Mouse (Mus musculus) layer of hippocampus, adult 8-10 months (tissue): ENCODE data around the gene Sdf2l1. TPM values are rescaled to one million over a fixed set of nuclear protein-coding genes. Genes with fewer than 3 reads are reported as not detected.
"Not testable (repeated sequence)": the region's sequence is repeated elsewhere in the genome, so short reads cannot be mapped to it uniquely, and the experiment has no call there.

Experiments used
- DNase-seq, 2 experiments: peaks; one replicate each; pipeline ENCODE4 v3.0.0; 2022; ENCODE audit warnings: low spot score in 2 of 2
- total RNA-seq, 4 experiments: library from RNA; stranded (reverse); gene quantifications; 2 replicates each; pipeline ENCODE4 v1.2.4; 2022

The Sdf2l1 gene
- total RNA-seq = 10 to 100 TPM; 25.6 to 40.2 (median 33.6) TPM

DNA sequence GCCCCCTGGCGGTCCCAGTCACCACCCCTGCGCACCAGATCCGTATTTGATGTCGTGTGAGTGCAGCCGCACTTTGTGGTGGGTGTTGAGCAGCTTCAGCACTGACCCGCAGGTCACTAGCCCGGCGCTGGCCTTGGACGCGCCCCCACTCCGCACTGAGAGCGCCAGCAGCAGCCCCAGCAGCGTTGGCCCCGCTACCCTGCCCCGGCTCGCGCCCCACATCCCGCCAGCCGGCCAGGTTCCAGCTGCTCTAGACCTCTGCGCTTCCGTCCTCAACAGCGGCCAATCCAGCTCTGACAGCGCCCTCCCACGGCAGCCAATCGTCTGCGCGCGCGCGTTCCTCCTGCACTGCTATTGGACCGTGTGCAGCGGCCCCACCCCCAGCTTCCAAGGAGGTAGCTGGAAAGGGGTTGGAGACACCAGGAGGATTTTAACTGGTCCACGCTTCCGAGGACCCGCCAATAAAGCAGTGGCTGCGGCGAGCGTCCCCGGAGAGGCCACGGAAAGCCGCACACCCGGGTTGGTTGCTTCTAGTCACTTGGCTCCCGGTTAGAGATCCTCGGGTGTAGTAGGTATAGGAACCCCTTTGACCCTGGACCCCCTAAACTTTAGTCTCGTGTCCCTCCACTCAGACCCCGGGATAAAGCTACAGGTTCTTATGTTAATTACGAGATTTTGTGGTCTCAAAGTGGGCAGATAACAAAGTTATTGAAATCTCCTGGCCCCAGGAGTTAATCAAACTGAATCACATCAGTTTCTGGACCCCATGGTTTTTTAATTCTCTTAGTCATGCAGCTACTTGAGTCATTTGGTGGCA is at the start of gene Sdf2l1:
TSS of gene Sdf2l1 (minus strand) at position 295 of the 817 bp plus-strand sequence.
- DNase-seq = peak; percentile 96 to 97

DNA sequence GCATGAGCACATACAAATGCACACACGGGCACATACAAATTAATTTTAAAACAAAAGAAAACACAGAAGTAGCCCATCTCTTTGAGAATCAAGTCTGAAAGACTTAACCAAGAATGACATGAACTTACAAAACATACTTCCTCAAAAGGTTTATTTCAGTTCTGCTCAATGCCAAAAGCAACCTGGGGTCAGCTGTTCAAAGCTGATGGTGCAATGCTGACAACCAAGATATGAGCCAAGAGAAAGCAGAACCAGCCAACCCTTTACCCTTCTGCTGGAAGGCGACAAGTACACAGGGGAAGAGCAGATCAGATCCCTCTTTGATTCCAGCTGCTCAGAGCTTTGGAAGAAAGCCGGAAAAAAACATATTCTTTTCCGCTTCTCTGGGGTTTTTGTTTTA is 49.2 kb upstream of the Sdf2l1 start:
- DNase-seq = no peak

DNA sequence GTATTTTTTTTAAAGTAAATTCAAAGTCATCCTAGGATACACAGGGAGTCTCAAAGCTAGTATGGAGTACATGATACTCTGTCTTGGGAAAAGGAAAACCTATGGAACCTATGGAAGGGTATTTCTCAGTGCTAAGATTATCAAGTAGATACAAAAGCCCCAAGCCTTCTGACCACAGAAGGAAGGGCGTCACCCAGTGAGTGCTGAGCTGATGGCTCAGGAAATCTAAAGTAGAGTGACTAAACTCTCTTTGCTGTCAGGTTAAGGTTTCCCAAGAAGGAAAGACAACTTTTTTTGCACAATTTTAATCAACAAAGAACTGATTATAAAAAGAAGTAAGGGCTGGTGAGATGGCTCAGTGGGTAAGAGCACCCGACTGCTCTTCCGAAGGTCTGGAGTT is 47.5 kb upstream of the Sdf2l1 start:
- DNase-seq = no peak

DNA sequence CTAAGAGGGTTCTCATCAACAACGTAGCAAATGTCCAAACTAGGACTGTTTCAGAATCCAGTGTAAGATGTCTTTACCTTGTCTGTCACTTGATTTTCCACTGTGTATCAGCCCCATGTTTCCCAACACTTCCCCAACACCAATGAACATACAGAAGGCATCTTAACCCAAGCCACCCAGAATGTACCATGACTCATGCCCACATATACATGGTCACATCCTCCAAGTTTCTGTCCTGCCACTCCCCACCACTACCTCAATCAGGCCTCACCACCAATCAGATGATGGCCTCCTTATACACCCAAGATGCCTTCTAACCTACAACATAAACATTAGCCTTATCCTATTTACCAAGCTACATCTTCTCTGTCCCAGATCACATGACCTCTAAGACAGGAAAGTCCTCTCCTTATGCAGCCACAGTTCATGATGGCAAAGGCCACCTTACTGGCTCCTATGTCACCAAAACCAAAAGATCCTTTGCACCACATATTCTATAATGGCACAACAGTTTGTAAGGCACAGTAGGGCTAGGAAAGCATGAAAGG is 45.5 kb upstream of the Sdf2l1 start:
- DNase-seq = no peak

DNA sequence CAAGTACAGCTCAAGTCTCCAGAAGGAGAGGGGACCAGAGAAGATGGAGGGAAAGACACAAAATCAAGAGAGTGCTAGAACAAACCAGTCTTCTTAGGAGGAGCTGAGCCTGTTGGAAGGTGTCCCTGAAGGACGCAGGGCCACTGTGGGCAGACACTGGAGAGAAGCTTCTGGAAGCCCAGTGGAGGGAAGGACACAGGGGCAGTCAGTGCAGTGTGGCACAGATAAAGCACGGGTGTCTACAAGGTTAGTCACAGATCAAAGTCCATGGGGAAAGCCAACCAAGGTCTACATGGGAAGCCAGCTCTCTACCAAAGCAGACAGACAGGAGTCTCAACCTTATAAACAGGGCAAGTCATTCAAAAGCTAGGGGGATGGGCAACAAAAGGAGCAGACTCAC is 43.6 kb upstream of the Sdf2l1 start:
- no peak for DNase-seq

DNA sequence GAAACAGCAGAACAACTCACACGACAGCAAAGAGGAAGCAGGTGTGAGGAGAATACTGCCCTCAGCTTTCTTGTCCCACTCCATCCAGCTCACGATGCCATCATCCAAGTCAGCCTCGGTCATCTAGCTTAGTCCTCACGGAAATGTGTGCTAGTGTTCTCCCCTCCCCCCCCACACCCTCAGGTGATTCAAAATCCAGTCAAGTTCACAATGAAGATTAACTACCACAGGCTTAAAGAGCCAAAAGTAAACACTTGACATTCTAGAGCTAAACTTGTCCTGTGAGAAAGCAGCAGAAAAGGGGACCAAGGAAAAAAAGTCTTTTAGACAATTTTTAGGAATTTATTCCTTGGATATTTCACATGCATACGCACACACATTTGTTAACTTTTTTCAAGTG is 35.9 kb upstream of the Sdf2l1 start:
- DNase-seq = no peak

DNA sequence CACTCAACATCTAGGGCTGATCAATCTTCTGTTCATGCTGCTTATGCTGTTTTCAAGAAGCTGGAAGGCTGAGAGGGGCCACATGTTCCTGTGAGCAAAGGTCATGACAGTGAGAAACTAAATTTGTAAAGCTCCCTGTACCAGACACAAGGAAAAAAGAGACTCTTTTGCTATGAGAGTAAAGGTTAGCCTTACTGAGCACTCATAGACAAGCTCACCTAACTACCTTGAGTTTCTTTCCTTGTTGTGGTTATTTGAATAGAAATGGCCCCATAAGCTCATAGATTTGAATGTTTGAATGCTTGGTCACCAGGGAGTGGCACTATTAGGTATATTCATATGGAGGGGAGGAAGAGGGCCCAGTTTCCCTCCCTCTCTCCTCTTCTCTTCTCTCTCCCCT is 35.0 kb upstream of the Sdf2l1 start:
- no peak for DNase-seq

DNA sequence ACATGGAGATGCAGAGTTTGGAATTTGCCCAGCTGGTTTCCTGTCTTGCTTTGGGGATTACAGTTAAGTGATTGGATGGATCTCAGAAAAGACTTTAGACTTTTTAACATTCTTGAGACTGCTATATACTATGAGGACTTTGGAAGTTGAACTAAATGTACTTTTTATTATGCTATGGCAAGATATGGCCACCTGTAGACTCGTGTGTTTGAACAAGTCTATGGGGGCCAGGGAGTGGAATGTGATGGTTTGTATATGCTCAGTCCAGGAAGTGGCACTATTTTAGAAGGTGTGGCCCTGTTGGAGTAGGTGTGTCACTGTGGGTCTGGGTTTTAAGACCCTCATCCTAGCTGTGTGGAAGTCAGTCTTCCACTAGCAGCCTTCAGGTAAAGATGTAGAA is 33.3 kb upstream of the Sdf2l1 start:
- DNase-seq = not testable (repeated sequence)

DNA sequence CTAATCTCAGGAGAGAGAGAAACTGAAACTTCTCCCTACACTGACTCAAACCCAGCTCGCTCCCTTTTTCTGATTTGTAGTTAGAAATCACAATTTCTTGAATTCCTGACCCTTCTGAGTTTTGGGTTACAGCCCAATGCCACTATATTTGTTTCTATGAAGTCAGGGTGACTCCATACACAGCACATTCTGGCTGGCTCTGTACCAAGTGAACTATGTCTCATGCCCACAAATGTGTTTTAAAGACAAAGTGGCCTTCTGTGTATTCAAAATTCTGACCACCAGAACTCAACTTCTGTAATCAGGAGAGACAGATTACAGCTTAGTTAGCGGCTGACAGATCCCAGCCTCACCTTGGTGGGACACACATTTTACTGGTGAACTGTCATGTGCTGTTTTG is 22.2 kb upstream of the Sdf2l1 start:
- no peak for DNase-seq

DNA sequence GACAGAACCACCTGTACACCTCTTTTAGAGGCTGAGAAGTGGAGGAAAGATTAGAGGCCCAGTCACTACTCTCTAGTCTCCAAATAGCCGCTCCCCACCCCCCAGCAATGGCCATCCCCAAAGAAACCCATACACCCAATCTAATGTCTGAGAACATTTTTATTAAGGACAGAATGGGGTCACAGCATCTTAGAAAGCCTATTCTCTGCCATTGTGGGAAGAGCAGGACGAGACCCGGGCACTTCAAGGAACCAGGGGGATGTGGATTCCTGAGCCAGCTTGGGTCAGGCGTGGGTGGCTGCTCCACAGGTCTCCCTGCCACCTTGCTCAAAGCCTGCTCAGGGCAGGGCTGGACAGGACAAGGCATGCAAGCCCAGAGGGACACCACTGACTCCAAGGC is 19.7 kb upstream of the Sdf2l1 start:
- DNase-seq = no peak

DNA sequence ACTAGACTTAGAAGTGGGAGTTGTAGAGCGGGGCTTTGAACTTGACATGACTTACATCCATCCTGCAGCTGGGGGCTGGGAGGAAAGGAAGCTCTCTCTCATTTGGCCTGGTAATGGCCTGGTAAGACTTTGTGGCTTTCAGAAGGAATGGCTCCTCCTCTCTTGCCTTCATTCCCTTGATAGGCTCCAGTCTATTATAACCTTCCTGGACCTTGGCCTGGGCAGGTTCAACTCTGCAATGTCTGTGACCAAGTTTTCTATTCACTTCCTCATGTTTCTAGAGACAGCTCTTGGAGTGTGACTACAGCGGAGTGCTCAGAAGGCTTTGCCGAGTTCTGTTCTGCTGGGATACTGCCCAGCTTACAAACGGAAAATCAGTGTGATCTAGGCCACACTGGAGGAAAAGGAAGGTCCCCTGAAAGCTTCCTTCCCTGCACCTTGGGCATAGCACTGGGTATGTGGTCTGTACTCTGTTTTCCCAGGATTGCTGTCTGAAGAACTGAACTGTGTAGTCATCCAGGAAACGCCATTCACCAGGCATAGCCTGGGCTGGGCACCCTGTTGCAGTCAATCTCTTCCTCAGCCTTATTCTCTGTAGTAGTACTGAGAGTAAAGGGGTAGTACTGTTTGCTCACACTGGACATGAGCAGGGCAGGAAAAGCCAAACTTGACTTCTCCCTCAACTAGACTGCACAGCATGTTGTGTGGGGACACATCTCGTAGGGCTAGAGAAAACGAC is 18.5 kb upstream of the Sdf2l1 start:
- DNase-seq = no peak

DNA sequence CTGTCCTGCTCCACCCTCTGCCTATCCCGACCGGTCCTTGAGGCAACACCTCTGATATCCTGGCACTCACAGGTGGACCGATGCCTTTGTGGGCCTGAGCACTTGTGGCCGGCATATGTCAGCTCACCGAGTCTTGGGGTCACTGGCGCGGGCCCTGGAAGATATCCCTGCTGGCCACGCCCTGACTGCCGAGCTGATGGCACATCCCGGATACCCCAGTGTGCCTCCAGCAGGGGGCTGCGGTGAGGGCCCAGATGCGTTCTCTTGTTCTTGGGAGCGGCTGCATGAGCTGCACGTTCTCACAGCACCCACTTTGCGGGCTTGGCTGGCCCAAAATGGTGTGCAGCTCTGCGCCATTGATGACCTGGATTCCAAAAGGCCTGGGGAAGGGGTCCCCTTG is 15.9 kb upstream of the Sdf2l1 start:
- DNase-seq = no peak

DNA sequence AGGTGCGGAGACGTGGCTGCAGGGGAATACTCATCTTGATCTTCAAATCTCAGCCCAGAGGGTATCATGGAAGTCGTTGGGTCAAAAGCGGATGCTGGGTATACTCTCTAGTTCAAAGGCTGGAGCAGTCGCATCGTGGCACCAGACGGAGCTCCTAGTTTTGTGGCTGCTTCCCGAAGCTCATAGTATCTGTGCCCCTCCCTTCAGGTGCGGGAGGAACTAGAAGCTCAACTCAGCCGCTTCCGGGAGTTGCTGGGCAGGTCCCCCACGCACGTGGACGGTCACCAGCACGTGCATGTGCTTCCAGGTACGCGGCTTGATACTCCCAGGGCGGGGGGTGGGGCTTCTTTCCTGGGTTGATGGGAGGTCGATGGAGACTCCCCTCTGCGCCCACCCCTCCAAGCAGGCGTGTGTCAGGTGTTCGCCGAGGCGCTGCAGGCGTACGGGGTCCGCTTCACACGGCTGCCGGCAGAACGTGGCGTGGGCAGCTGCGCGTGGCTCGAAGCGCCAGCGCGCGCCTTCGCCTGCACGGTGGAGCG is 15.3 kb upstream of the Sdf2l1 start:
- no peak for DNase-seq

DNA sequence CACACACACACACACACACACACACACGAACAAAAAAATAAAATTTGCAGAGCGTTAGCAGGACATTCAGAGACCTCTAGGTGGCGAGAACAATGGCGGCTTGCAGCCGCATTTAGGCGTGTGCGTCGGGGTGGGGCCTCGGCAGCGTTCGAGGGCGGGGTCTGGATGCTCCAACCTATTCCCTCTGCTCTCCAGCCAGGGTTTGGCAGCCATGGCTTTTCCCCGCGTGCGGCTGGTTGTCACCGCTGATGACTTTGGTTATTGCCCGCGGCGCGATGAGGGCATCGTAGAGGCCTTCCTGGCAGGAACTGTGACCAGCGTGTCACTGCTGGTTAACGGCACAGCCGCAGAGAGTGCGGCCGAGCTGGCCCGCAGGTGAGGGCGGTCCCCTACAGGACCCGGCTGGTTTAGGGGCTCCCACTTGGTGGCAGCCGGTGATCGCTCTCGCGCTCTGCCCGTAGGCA is 14.6 kb upstream of the Sdf2l1 start, which contains the start of gene Ccdc116:
TSS of gene Ccdc116 (minus strand) at position 458 of the 464 bp plus-strand sequence.
- peak; percentile 66 to 72 for DNase-seq

DNA sequence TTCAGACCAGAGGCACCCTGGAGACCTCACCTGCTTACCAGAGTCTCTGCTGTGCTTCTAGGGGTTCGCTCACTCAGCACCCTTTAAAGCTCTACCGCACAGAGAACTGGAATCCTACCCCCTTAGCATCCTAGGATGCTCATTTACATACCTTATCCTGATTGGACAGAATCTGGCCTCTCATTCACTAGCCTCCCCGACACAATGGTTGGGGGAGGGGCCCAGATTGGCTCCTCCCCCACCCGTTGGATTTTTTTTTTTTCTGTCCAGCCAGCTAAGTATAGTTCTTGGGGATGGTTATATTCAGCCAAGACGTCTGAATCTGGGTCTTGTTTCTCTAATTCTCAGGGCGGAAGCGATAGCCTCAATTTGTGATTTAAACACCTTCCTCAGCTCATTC is 12.2 kb upstream of the Sdf2l1 start, which contains the start of gene Ydjc:
TSS of gene Ydjc (plus strand) at position 283 of the 400 bp plus-strand sequence.
- no peak for DNase-seq

DNA sequence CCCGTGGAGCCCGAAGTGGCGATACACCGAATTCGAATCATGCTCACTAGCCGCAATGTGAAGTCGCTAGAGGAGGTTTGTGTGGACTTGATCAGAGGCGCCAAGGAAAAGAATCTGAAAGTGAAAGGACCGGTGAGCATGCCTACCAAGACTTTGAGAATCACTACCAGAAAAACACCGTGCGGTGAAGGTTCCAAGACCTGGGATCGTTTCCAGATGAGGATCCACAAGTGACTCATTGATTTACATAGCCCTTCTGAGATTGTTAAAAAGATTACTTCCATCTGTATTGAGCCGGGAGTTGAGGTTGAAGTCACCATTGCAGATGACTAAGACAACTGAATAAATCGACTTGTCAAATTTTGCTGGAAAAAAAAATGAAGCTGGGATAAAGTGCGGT is 5.2 kb upstream of the Sdf2l1 start:
- no peak for DNase-seq

DNA sequence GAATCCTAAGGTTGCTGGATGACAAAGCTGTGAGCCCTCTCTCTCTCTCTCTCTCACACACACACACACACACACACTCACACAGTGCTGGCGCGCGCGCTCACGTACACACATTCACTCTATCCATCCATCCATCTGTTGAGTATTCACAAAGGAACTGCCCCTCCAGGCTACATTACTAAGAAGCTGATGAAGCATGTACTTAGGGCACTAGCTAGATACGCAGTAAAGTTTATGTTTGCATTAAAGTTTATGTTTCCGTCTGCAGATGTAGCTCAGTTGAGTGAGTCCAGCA is 670 bp upstream of the Sdf2l1 start:
- no peak for DNase-seq

DNA sequence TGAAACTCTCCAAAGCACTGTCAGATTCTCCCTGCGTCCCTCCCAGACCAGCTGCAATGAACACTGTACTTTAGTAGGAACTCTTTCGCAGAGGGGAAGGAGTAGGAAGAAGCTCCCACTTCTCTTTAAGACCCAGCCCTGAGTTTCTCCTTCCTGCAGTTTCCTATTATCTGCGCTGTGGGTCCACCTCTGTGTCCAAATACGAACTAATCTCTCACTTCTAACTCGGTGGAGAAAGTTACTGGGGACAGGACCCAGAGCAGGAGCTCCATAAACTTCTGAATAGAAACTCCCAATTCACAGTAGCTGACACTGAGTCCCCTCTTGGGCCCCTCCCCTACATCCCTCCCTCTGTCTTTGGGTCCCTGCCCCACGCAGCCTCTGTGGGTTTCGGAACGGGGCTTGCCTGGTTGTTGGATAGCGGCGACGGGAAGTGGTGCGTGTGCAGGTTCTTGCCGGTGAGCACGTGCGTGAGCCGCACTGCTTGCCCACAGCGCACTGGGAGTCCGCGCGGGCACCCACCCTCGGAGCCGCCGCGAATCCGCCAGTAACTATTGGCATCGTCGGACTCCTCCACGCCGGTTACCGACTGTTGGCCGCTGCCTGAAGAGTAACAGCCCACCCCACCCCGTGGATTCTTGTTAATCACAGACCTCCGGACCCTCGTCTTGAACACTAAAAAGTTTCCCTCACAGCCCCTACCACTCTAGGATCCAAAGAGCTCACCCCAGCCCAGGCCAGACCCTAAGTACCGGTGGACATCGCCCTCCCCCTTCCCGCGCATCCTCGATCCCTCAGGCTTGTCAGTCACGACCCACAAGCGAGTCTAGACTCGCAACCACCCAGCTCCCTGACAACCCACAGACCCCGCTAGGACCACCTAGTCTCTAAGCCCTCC is 743 bp downstream of the Sdf2l1 start:
- DNase-seq = no peak

DNA sequence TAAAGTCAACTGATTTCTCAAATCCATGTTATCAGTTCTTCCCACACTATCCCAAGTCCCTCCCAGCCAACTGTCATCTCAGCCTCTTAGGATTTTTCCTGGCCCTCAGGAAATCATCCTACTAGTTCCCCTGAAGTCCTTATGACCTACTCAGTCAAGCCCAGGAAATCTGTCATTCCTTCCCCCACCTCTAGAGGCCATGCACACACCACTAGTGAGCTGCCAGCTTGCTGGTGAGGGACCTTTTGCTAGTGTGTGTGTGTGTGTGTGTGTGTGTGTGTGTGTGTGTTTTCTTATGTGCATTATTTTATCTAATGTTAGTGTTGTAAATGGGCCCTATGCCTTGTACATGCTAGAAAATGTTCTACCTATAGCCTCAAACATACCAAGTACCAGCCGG is 4.9 kb downstream of the Sdf2l1 start:
- peak in 1 of 2 experiments; percentile 45 for DNase-seq

DNA sequence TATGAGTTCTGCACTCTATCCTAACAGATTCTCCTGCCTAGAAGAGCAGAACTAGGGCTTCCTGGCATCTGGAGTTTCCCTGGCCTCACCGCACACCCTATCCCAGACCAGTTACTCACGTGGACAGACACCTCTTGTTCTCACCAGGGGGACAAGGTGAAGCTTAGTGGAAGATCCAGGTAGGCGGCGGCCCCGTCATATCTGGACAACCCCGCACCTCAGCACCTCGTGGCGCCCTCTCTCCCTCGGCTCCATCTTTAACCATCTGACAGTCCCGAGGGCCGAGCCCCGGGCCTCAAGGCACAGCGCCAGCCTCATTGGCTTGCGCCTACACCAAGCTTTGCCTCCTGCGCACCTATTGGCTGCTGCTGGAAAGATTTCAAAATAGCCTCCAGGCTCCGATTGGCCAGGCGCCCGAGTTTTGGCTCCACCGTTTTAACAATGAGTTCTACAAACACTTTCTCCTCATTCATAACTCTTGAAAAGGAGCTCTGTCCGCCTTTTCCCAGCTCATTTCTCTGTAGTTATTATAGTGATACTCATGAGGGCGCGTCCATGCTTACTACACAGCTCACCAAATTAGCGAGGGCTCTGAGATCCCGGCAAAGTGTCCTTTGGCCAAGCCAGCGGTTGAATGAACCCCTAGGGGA is 7.2 kb downstream of the Sdf2l1 start, which contains the start of gene 2610318N02Rik:
TSS of gene 2610318N02Rik (minus strand) at position 297 of the 650 bp plus-strand sequence.
- DNase-seq = peak in 1 of 2 experiments; percentile 51
